Mouse (Mus musculus) liver, adult 2 months (tissue): ENCODE data around the gene Slc9a9. TPM values are rescaled to one million over a fixed set of nuclear protein-coding genes. Genes with fewer than 3 reads are reported as not detected.

Experiments used
- DNase-seq: peaks from one replicate; pipeline ENCODE4 v3.0.0-alpha.2; 2011; ENCODE audit warnings: low read depth, low spot score; ENCODE audit errors: extremely low read depth
- H3K27ac ChIP-seq: fragments of 200-500 bp; replicated peaks from 2 replicates; pipeline ENCODE4 v1.5.1; 2012; ENCODE audit warnings: low read depth, mild to moderate bottlenecking, control low read depth, inconsistent platforms, low read length; ENCODE audit not compliant: insufficient read depth
- H3K27me3 ChIP-seq: fragments of 200-500 bp; 2 replicates; pipeline ENCODE4 v1.6.1; 2012; ENCODE audit warnings: mild to moderate bottlenecking, moderate library complexity, low read length, inconsistent platforms; ENCODE audit not compliant: control insufficient read depth, insufficient read depth
- H3K36me3 ChIP-seq: fragments of 200-500 bp; 2 replicates; pipeline ENCODE4 v1.6.1; 2012; ENCODE audit warnings: low read length, inconsistent platforms; ENCODE audit not compliant: control insufficient read depth, insufficient read depth
- H3K4me1 ChIP-seq: fragments of 200-500 bp; 2 replicates; pipeline ENCODE4 v1.6.1; 2011; ENCODE audit warnings: low read length; ENCODE audit not compliant: control insufficient read depth, insufficient read depth
- H3K4me3 ChIP-seq: fragments of 200-500 bp; 2 replicates; pipeline ENCODE4 v1.5.1; 2011; ENCODE audit warnings: low read depth, mild to moderate bottlenecking, control low read depth, low read length, moderate library complexity; ENCODE audit not compliant: insufficient read depth
- H3K79me2 ChIP-seq: fragments of 200-500 bp; 2 replicates; pipeline ENCODE4 v1.6.1; 2012; ENCODE audit warnings: inconsistent platforms, mild to moderate bottlenecking, low read length, moderate library complexity; ENCODE audit not compliant: control insufficient read depth, insufficient read depth
- H3K9ac ChIP-seq: fragments of 200-500 bp; 2 replicates; pipeline ENCODE4 v1.6.1; 2012; ENCODE audit warnings: low read depth, mild to moderate bottlenecking, control low read depth, inconsistent platforms, low read length
- CTCF ChIP-seq: fragments of 200-500 bp; IDR thresholded peaks from 2 replicates; pipeline ENCODE4 v1.5.1; 2011; ENCODE audit warnings: low read depth, low read length, control low read depth
- POLR2A ChIP-seq: fragments of 200-500 bp; IDR thresholded peaks from 2 replicates; pipeline ENCODE4 v1.6.1; 2011; ENCODE audit warnings: low read length, control low read depth; ENCODE audit not compliant: insufficient read depth; ENCODE audit errors: extremely low read depth
- WGBS: fragments of 180-500 bp; shearing (Covaris S2); methylation state at CpG from one replicate; pipeline ENCODE4 v1.1.7; 2018; 5-methylcytosine and 5-hydroxymethylcytosine counted together
- polyA plus RNA-seq: library from polyadenylated mRNA; depleted of rRNA; stranded (reverse); fragments of >200 nt; gene quantifications from 2 replicates; pipeline ENCODE4 v1.2.3, GENCODE M21; 2012
- total RNA-seq: library from RNA; depleted of rRNA; stranded (reverse); fragments of >200 nt; gene quantifications from 2 replicates; pipeline ENCODE4 v1.2.3, GENCODE M21; 2014

The Slc9a9 gene
- total and polyA plus RNA-seq, 2 experiments = 1.7 to 6.0 TPM

GRCm38 (mm10) chr9:94738555-94739427 is 69.1 kb downstream of the Slc9a9 start:
- WGBS = 44% methylated on average over 6 of the region's 6 CpGs
- Histone ChIP-seq H3K36me3 (no peaks in the 10 kb centered on the region), H3K9ac (no peak overlapping the region), H3K79me2 (no peaks in the 10 kb centered on the region), H3K4me3 (no peak overlapping the region), H3K27ac (no peak overlapping the region), H3K4me1 (no peaks in the 10 kb centered on the region), H3K27me3 (no peaks in the 10 kb centered on the region)
- TF ChIP-seq CTCF = peak; percentile 36; the same call in 1 of the 2 replicates
- no peak for TF ChIP-seq POLR2A
- peak; percentile 37 for DNase-seq

DNA sequence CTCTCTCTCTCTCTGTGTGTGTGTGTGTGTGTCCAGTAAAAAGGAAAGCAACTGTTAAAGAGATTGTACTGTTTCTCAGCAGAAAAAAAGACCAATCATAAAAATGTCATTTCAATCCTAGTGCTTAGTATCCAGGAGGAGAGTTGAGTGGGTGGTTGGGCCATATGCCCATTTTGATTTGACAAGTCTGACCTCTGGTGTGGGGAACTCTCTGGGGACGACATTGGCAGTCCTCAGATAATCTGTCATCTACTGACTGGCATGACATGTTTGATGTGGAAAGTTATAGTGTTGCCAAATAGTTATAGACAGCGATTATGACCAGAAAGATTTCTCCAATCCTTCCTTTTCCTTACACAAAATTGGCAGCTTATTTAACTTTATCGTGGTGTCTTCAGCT is 71.1 kb downstream of the Slc9a9 start:
- no peaks in the 10 kb centered on the region for H3K79me2 ChIP-seq
- WGBS = 58% methylated on average over 3 of the region's 3 CpGs
- TF ChIP-seq POLR2A (no peak), CTCF (no peak)
- H3K4me3 ChIP-seq = no peak overlapping the region
- H3K27ac ChIP-seq = no peak overlapping the region
- H3K4me1 ChIP-seq = no peaks in the 10 kb centered on the region
- no peak overlapping the region for H3K9ac ChIP-seq
- H3K27me3 ChIP-seq = no peaks in the 10 kb centered on the region
- H3K36me3 ChIP-seq = no peaks in the 10 kb centered on the region
- no peak for DNase-seq

DNA sequence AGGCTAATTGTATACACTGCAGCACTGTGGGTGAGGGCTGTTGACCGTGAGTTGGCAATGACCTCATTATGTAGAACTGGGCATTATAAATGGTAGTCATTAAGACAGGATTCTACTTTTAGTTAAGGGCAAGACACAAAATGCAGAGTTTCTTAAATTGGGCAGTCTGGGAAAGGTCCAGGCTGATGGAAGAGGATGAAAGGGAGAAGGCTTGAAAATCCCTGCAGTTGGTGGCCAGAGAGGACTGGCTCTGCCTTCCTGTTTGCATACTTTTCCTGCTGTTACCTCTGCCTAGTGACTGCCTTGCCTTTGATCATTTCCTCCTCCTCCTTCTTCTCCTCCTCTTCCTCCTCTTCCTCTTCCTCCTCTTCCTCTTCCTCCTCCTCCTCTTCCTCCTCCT is 73.6 kb downstream of the Slc9a9 start:
- Histone ChIP-seq H3K9ac (no peak overlapping the region), H3K4me3 (no peak overlapping the region), H3K4me1 (no peaks in the 10 kb centered on the region), H3K27ac (no peak overlapping the region), H3K36me3 (no peaks in the 10 kb centered on the region), H3K27me3 (no peaks in the 10 kb centered on the region), H3K79me2 (no peaks in the 10 kb centered on the region)
- 98% methylated on average over 1 of the region's 1 CpGs for WGBS
- DNase-seq = no peak
- TF ChIP-seq POLR2A (no peak), CTCF (no peak)

DNA sequence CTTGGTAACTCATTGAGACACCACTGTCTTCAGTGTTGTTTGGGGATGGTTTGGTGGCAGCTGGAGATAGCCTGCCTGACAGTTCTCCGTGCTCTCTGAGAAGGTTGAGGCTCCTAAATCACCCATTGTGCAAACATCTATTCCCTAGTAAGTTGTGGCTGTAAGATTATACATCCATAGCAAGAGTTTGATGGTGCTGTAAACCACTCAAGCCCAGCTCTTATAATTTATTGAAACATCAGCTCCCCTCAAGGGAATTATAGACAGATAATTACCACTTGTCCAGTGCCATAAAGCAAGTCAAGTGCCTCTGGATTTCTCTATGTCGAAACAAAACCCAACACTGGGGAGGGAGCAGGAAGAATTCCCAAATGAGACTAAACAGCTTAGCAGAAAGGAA is 78.8 kb downstream of the Slc9a9 start:
- Histone ChIP-seq H3K36me3 (no peaks in the 10 kb centered on the region), H3K9ac (no peak overlapping the region), H3K4me3 (no peak overlapping the region), H3K27ac (no peak overlapping the region), H3K4me1 (no peaks in the 10 kb centered on the region), H3K27me3 (no peaks in the 10 kb centered on the region), H3K79me2 (no peaks in the 10 kb centered on the region)
- TF ChIP-seq CTCF (no peak), POLR2A (no peak)
- DNase-seq = no peak
- WGBS = 77% methylated on average over 2 of the region's 2 CpGs

GRCm38 (mm10) chr9:94750187-94750586 is 80.5 kb downstream of the Slc9a9 start:
- no peak for DNase-seq
- 81% methylated on average over 8 of the region's 8 CpGs for WGBS
- Histone ChIP-seq H3K36me3 (no peaks in the 10 kb centered on the region), H3K9ac (no peak overlapping the region), H3K27me3 (no peaks in the 10 kb centered on the region), H3K4me1 (no peaks in the 10 kb centered on the region), H3K4me3 (no peak overlapping the region), H3K79me2 (no peaks in the 10 kb centered on the region), H3K27ac (no peak overlapping the region)
- TF ChIP-seq POLR2A (no peak), CTCF (no peak)
